In the genomic region with DNA sequence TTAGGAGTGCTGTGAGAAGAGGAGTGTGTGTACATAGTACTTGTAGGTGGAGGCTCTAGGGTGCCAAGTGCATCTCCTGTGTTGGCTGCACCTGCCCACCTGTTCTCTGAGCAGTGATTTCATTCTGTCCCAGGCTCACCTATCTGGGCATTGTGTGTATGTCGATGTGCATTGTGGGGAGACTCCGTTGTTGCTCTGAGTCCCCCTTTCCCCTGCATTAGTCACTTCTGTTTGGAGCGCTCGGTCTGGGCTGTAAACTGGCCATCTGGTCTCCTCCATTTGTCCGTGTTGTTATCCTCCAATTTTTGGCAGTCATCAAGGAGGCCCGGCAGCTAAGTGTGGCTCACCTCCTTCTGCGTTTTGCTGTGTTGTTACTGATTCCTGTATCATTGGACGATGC, we compare ENCODE assay signal across 20 mouse cellular contexts. TPM values are rescaled to one million over a fixed set of nuclear protein-coding genes. Genes with fewer than 3 reads are reported as not detected.
DNase-seq lines count a peak whose midpoint lies in the region; ATAC-seq and TF ChIP-seq lines count a peak whose summit lies in the region.
"Had no signal": no experiment of that assay in that cellular context is flagged by ENCODE, and none has a peak within 500 bp of the region (broad histone marks: within the 10 kb centered on the region; RNA-seq: fewer than 3 reads in every experiment).

No protein-coding gene starts in this region.

- H3K4me2 ChIP-seq in hindbrain, postnatal 0 days (ENCODE audit: low read depth, low read length) = no peak overlapping the region
- H3K4me2 ChIP-seq in hindbrain, embryonic 14.5 days (replicated peaks) = no peak overlapping the region
- H3K4me2 ChIP-seq: heart, embryonic 13.5 days; hindbrain, embryonic 15.5 days; limb, embryonic 13.5 days; lung, embryonic 15.5 days had no signal

- no peak for TF ChIP-seq CTCF in hindbrain, postnatal 0 days (IDR thresholded peaks at IDR 0.05; ENCODE audit: low read depth)

- ATAC-seq in cerebellum, adult (ENCODE audit: insufficient number of reproducible peaks, low FRiP score, low TSS enrichment) = peak; percentile 89
- no peak for ATAC-seq in hindbrain, postnatal 0 days
- no peak for ATAC-seq in hindbrain, embryonic 14.5 days (ENCODE audit: low FRiP score)
- ATAC-seq: intestine, postnatal 0 days had no signal

- H3K27me3 ChIP-seq in hindbrain, postnatal 0 days (ENCODE audit: insufficient read depth, low read length) = no peaks in the 10 kb centered on the region
- H3K27me3 ChIP-seq in hindbrain, embryonic 14.5 days (ENCODE audit: control insufficient read depth, insufficient read depth, low read length) = no peaks in the 10 kb centered on the region
- H3K27me3 ChIP-seq: hindbrain, embryonic 15.5 days; lung, embryonic 15.5 days had no signal

- H3K36me3 ChIP-seq in hindbrain, postnatal 0 days (ENCODE audit: insufficient read depth, low read length) = no peaks in the 10 kb centered on the region
- no peaks in the 10 kb centered on the region for H3K36me3 ChIP-seq in hindbrain, embryonic 14.5 days (replicated peaks; ENCODE audit: control insufficient read depth, insufficient read depth)
- H3K36me3 ChIP-seq: embryonic facial prominence, embryonic 10.5 days; heart, embryonic 13.5 days; hindbrain, embryonic 15.5 days; limb, embryonic 13.5 days; lung, embryonic 15.5 days had no signal

- WGBS in hindbrain, postnatal 0 days = 57% methylated on average over 8 of the region's 8 CpGs
- WGBS in hindbrain, embryonic 14.5 days = 87% methylated on average over 8 of the region's 8 CpGs

- no peak overlapping the region for H3K9ac ChIP-seq in hindbrain, postnatal 0 days (replicated peaks; ENCODE audit: low read length)
- H3K9ac ChIP-seq in hindbrain, embryonic 14.5 days = no peak overlapping the region
- H3K9ac ChIP-seq: heart, embryonic 13.5 days; hindbrain, embryonic 15.5 days; limb, embryonic 13.5 days; liver, embryonic 14.5 days; lung, embryonic 15.5 days had no signal

- no peak for DNase-seq in cerebellum, postnatal 4 days (ENCODE audit: low spot score in 2 of 2)
- peak; percentile 48 for DNase-seq in hindbrain, postnatal 0 days (ENCODE audit: low spot score)
- DNase-seq in hindbrain, embryonic 14.5 days (ENCODE audit: low spot score) = no peak
- DNase-seq in right cerebral cortex, postnatal 25 days = peak; percentile 54
- DNase-seq in right cerebral cortex, postnatal 10 days (ENCODE audit: low spot score in 2 of 2) = no peak
- DNase-seq in cerebellum, postnatal 36 days = peak; percentile 73 to 80
- no peak for DNase-seq in gastrocnemius, postnatal 14 days
- DNase-seq: adrenal gland, adult 2 months; gastrocnemius, postnatal 10 days; heart, adult 18-20 months; midbrain, embryonic 14.5 days had no signal

- H3K27ac ChIP-seq in hindbrain, postnatal 0 days = no peak overlapping the region; the same call in 1 of the 2 replicates
- no peak overlapping the region for H3K27ac ChIP-seq in hindbrain, embryonic 14.5 days
- H3K27ac ChIP-seq: embryonic facial prominence, embryonic 10.5 days; heart, embryonic 13.5 days; hindbrain, embryonic 15.5 days; limb, embryonic 13.5 days; liver, embryonic 14.5 days; lung, embryonic 15.5 days; stomach, postnatal 0 days had no signal

- intact Hi-C loops in gastrocnemius, postnatal 14 days (cut with DNase I; ENCODE audit: low total_unique reads) = no loop called here

- H3K4me3 ChIP-seq in hindbrain, postnatal 0 days (ENCODE audit: low read length) = no peak overlapping the region
- H3K4me3 ChIP-seq in hindbrain, embryonic 14.5 days (replicated peaks; ENCODE audit: low read length) = no peak overlapping the region
- H3K4me3 ChIP-seq: embryonic facial prominence, embryonic 10.5 days; heart, embryonic 13.5 days; hindbrain, embryonic 15.5 days; limb, embryonic 13.5 days; lung, embryonic 15.5 days had no signal

- H3K4me1 ChIP-seq in hindbrain, postnatal 0 days (ENCODE audit: insufficient read depth, low read length) = no peaks in the 10 kb centered on the region
- no peaks in the 10 kb centered on the region for H3K4me1 ChIP-seq in hindbrain, embryonic 14.5 days (replicated peaks; ENCODE audit: control insufficient read depth, insufficient read depth, low read length)
- H3K4me1 ChIP-seq: embryonic facial prominence, embryonic 10.5 days; hindbrain, embryonic 15.5 days; limb, embryonic 13.5 days; lung, embryonic 15.5 days had no signal

- H3K9me3 ChIP-seq in hindbrain, postnatal 0 days (ENCODE audit: low read length) = no peaks in the 10 kb centered on the region
- no peaks in the 10 kb centered on the region for H3K9me3 ChIP-seq in hindbrain, embryonic 14.5 days (ENCODE audit: control insufficient read depth, low read length)
- H3K9me3 ChIP-seq: embryonic facial prominence, embryonic 10.5 days; heart, embryonic 13.5 days; hindbrain, embryonic 15.5 days; limb, embryonic 13.5 days; lung, embryonic 15.5 days had no signal

RNA-seq across cellular contexts. Expression of a gene that starts 14.5 kb away (rescaled TPM):
- total RNA-seq in hindbrain, postnatal 0 days (2014; rRNA removed) = 97.2 and 99.5 TPM in 2 replicates
- polyA plus RNA-seq in hindbrain, postnatal 0 days (2015; fragmentation: Nextera tagmentation; extraction: Ambion mirVana) = 200 and 205 TPM in 2 replicates
- polyA plus RNA-seq in hindbrain, embryonic 14.5 days (2014; fragmentation: Nextera tagmentation; extraction: Ambion mirVana) = 150 and 160 TPM in 2 replicates
- 10 to 100 TPM; 33.0 to 36.7 TPM for total RNA-seq in gastrocnemius, postnatal 14 days (2021)

Comparison
In these comparisons a context has a peak if more than half of its experiments do, and no peak if none do; other contexts are left out.
1. DNase-seq: peak in hindbrain, postnatal 0 days (single experiment), right cerebral cortex, postnatal 25 days (single experiment) and cerebellum, postnatal 36 days (2 of 2); none in cerebellum, postnatal 4 days (0 of 2), hindbrain, embryonic 14.5 days (single experiment), right cerebral cortex, postnatal 10 days (0 of 2) and gastrocnemius, postnatal 14 days (single experiment).